Mouse (Mus musculus): Measurements from ENCODE around the gene Fktn. TPM values are rescaled to one million over a fixed set of nuclear protein-coding genes. Genes with fewer than 3 reads are reported as not detected.

The Fktn gene
- total RNA-seq, 2 experiments from 2014 or later = 9.7 TPM

DNA sequence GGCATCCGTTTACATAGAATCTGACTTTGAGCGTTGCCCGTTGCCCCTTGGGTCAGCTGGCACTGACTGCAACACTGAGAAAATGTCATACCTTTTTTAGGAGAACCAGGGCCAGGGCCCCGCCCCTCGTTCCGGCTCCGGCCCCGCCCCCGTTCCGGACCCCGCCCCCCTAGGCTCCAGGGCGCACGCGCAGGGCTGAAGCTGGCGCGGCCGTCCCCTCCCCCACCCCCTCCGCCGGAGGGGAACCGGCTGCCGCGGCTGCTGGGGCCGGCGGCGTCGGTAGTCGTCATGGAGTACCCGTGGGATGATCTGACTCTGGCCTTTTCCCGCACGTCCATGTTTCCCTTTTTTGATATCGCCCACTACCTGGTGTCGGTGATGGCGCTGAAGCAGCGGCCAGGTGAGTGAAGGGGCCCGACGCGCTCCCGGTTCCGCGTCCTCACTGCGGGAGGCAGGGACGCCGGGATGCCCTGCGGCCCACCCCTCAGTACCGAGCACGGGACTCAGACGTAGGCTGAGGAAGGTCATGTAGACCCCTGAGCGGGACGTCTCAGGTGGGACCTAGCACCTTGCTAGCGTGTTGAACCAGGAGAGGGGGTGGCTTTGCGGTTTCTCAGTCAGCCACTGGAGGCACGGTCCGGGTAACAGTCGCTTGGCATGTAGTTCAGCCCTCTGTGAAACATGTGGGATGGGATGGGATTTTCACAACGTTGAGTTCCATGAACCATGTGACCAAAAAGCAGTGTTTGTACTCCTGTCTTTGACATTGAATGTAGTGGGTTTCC lies 112.2 kb downstream of the Fktn start, which contains the start of gene Tmem38b:
Tmem38b (plus strand) TSS at position 225 of the 785 bp plus-strand sequence.
- peak; percentile 73 to 78 for DNase-seq (ENCODE audit: low spot score in 2 of 2)

- no peak for DNase-seq (ENCODE audit: low spot score in 2 of 2)
These were observed 112.9 kb downstream of the Fktn start for GRCm38 (mm10) chr4:53826641-53827248.

Other genes with a start within 250 kb of the Fktn start
- 10 to 100 TPM; 25.1 to 29.0 TPM for gene Fsd1l, start 82.5 kb upstream of the Fktn start, total RNA-seq (2021)
- 1 to 10 TPM; 1.0 to 1.3 TPM for gene Tal2, start 65.7 kb downstream of the Fktn start, total RNA-seq (2021)
- gene Tmem38b, start 112.0 kb downstream of the Fktn start, total RNA-seq (2021) = 10 to 100 TPM; 62.1 to 68.8 TPM